Mouse (Mus musculus) megakaryocyte, embryonic 14.5 days (primary cell): ENCODE results near the gene Cetn3.

Experiments used
- FLI1 ChIP-seq: IDR thresholded peaks from 2 replicates; pipeline ENCODE4 v1.6.1; 2012; ENCODE audit warnings: low read length, inconsistent platforms, mixed read lengths
- GATA1 ChIP-seq: IDR thresholded peaks from 3 replicates; pipeline ENCODE4 v1.6.1; 2012; ENCODE audit warnings: mixed read lengths, low read length, inconsistent platforms, borderline replicate concordance

DNA sequence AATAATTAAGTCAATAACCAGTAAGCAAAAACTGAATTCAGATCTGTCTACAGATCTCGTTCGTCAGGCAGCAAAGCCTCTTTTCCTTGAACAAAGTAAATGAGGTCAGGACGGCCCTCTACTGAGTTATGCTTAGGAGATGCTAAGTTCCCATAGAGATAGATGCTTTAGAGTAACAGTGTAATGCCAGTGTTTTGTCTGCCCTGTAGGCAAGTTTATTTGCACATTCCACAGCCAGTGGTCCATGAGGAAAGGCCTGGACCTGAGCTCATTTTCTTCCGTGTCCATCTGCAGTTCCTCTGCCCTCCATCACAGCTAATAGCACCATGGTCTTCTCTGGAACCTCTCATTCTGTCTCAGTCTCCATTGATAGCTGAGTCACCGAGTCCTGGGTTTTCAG, 57.4 kb downstream of the Cetn3 start:
- TF ChIP-seq GATA1 (no peak), FLI1 (no peak)
